Mouse (Mus musculus) MEL (cell line): ENCODE measurements around the gene Nup188. TPM values are rescaled to one million over a fixed set of nuclear protein-coding genes. Genes with fewer than 3 reads are reported as not detected.

Experiments
- DNase-seq: peaks from one replicate; pipeline ENCODE4 v3.0.0; 2011; ENCODE audit warnings: low read depth, low spot score
- H3K27ac ChIP-seq: 2 replicates; pipeline ENCODE4 v1.5.1; 2012; ENCODE audit warnings: low read depth, mild to moderate bottlenecking, control low read depth, low read length, moderate library complexity; ENCODE audit not compliant: control insufficient read depth
- H3K27me3 ChIP-seq, 2 experiments: fragments of 150-350 bp in 1 of 2; sonication (generic) in 1 of 2; 2 replicates each; pipeline ENCODE4 v1.6.1; 2012; ENCODE audit warnings: low read length in 2 of 2, mild to moderate bottlenecking in 2 of 2, improper control_type of control experiment in 1 of 2, moderate library complexity in 1 of 2; ENCODE audit not compliant: insufficient read depth in 2 of 2, control insufficient read depth in 1 of 2
- H3K36me3 ChIP-seq, 2 experiments: 2 replicates each; pipeline ENCODE4 v1.6.1; 2012 to 2014; ENCODE audit warnings: low read length in 2 of 2, improper control_type of control experiment in 1 of 2, inconsistent platforms in 1 of 2, mild to moderate bottlenecking in 1 of 2; ENCODE audit not compliant: insufficient read depth in 2 of 2, control insufficient read depth in 1 of 2
- H3K4me1 ChIP-seq, 2 experiments: fragments of 150-350 bp in 1 of 2; sonication (generic) in 1 of 2; 2 replicates each; pipeline ENCODE4 v1.6.1; 2012; ENCODE audit warnings: low read length in 2 of 2, improper control_type of control experiment in 1 of 2, mild to moderate bottlenecking in 1 of 2; ENCODE audit not compliant: insufficient read depth in 2 of 2, control insufficient read depth in 1 of 2
- H3K4me3 ChIP-seq, 2 experiments: fragments of 150-350 bp in 1 of 2; sonication (generic) in 1 of 2; 2 replicates each; pipeline ENCODE4 v1.5.1; 2012; ENCODE audit warnings: low read depth in 2 of 2, low read length in 2 of 2, mild to moderate bottlenecking in 2 of 2, moderate library complexity in 2 of 2, control low read depth in 1 of 2, improper control_type of control experiment in 1 of 2; ENCODE audit not compliant: control insufficient read depth in 1 of 2, insufficient read depth in 1 of 2
- H3K79me2 ChIP-seq: 2 replicates; pipeline ENCODE4 v1.6.1; 2012; ENCODE audit warnings: mild to moderate bottlenecking, low read length, moderate library complexity; ENCODE audit not compliant: control insufficient read depth, poor library complexity, insufficient read depth
- H3K9ac ChIP-seq: 2 replicates; pipeline ENCODE4 v1.6.1; 2012; ENCODE audit warnings: low read depth, mild to moderate bottlenecking, control low read depth, low read length, moderate library complexity; ENCODE audit not compliant: control insufficient read depth, poor library complexity, severe bottlenecking
- H3K9me3 ChIP-seq: fragments of 150-350 bp; sonication (generic); replicated peaks from 2 replicates; pipeline ENCODE4 v1.6.1; 2012; ENCODE audit warnings: mild to moderate bottlenecking, low read length, improper control_type of control experiment, moderate library complexity; ENCODE audit not compliant: insufficient read depth
- BHLHE40 ChIP-seq: IDR thresholded peaks from 2 replicates; pipeline ENCODE4 v1.6.1; 2012; ENCODE audit warnings: low read depth, mild to moderate bottlenecking, inconsistent platforms, low read length, improper control_type of control experiment, borderline replicate concordance
- CHD2 ChIP-seq: IDR thresholded peaks from 2 replicates; pipeline ENCODE4 v1.6.1; 2011; ENCODE audit warnings: low read length, improper control_type of control experiment
- ELF1 ChIP-seq: IDR thresholded peaks from 2 replicates; pipeline ENCODE4 v1.6.1; 2014; ENCODE audit warnings: low read depth, mild to moderate bottlenecking, inconsistent platforms, low read length, improper control_type of control experiment, moderate library complexity
- ETS1 ChIP-seq: IDR thresholded peaks from 2 replicates; pipeline ENCODE4 v1.6.1; 2012; ENCODE audit warnings: low read depth, mild to moderate bottlenecking, inconsistent platforms, low read length, improper control_type of control experiment, moderate library complexity
- GABPA ChIP-seq: IDR thresholded peaks from 2 replicates; pipeline ENCODE4 v1.6.1; 2012; ENCODE audit warnings: low read depth, mild to moderate bottlenecking, inconsistent platforms, low read length, improper control_type of control experiment, moderate library complexity
- GATA1 ChIP-seq: IDR thresholded peaks from 2 replicates; pipeline ENCODE4 v1.6.1; 2011; ENCODE audit warnings: low read depth, low read length, improper control_type of control experiment
- HCFC1 ChIP-seq: IDR thresholded peaks from 2 replicates; pipeline ENCODE4 v1.6.1; 2012; ENCODE audit warnings: low read depth, mild to moderate bottlenecking, inconsistent platforms, low read length, improper control_type of control experiment, moderate library complexity
- KAT2A ChIP-seq: conservative IDR thresholded peaks from 2 replicates; pipeline ENCODE4 v1.6.1; 2012; ENCODE audit warnings: low read depth, low read length, improper control_type of control experiment, inconsistent platforms
- MAFK ChIP-seq: IDR thresholded peaks from 2 replicates; pipeline ENCODE4 v1.6.1; 2011; ENCODE audit warnings: low read depth, mild to moderate bottlenecking, low read length, improper control_type of control experiment, borderline replicate concordance
- MEF2A ChIP-seq: IDR thresholded peaks from 2 replicates; pipeline ENCODE4 v1.6.1; 2014; ENCODE audit warnings: low read depth, mild to moderate bottlenecking, inconsistent platforms, low read length, improper control_type of control experiment; ENCODE audit not compliant: poor library complexity, insufficient replicate concordance, severe bottlenecking; ENCODE audit errors: extremely low read depth
- MXI1 ChIP-seq: IDR thresholded peaks from 2 replicates; pipeline ENCODE4 v1.6.1; 2011; ENCODE audit warnings: mild to moderate bottlenecking, low read depth, low read length, improper control_type of control experiment
- MYB ChIP-seq: IDR thresholded peaks from 2 replicates; pipeline ENCODE4 v1.6.1; 2011; ENCODE audit warnings: mild to moderate bottlenecking, low read depth, low read length, improper control_type of control experiment
- NELFE ChIP-seq: IDR thresholded peaks from 2 replicates; pipeline ENCODE4 v1.6.1; 2011; ENCODE audit warnings: low read depth, low read length, improper control_type of control experiment
- POLR2A ChIP-seq, 2 experiments: IDR thresholded peaks; 2 replicates each; pipeline ENCODE4 v1.6.1; 2011 to 2012; ENCODE audit warnings: low read length in 2 of 2, mild to moderate bottlenecking in 2 of 2, control low read depth in 1 of 2, improper control_type of control experiment in 1 of 2, low read depth in 1 of 2, moderate library complexity in 1 of 2; ENCODE audit not compliant: control insufficient read depth in 1 of 2, insufficient read depth in 1 of 2, poor library complexity in 1 of 2
- POLR2AphosphoS2 ChIP-seq: IDR thresholded peaks from 2 replicates; pipeline ENCODE4 v1.6.1; 2011; ENCODE audit warnings: low read length, improper control_type of control experiment
- POLR2AphosphoS5 ChIP-seq: IDR thresholded peaks from 2 replicates; pipeline ENCODE4 v1.6.1; 2012; ENCODE audit warnings: low read depth, borderline replicate concordance, mild to moderate bottlenecking, inconsistent platforms, low read length, moderate library complexity, mixed read lengths
- RAD21 ChIP-seq: IDR thresholded peaks from 2 replicates; pipeline ENCODE4 v1.6.1; 2011; ENCODE audit warnings: mild to moderate bottlenecking, low read depth, low read length, improper control_type of control experiment
- RCOR1 ChIP-seq: IDR thresholded peaks from 2 replicates; pipeline ENCODE4 v1.6.1; 2012; ENCODE audit warnings: low read depth, mild to moderate bottlenecking, inconsistent platforms, low read length, improper control_type of control experiment
- SIN3A ChIP-seq: IDR thresholded peaks from 2 replicates; pipeline ENCODE4 v1.6.1; 2012; ENCODE audit warnings: low read length, improper control_type of control experiment, inconsistent platforms
- SMC3 ChIP-seq: IDR thresholded peaks from 2 replicates; pipeline ENCODE4 v1.6.1; 2011; ENCODE audit warnings: low read depth, low read length, improper control_type of control experiment
- TBP ChIP-seq: IDR thresholded peaks from 2 replicates; pipeline ENCODE4 v1.8.0; 2011; ENCODE audit warnings: low read depth, low read length, improper control_type of control experiment
- USF2 ChIP-seq, 2 experiments: IDR thresholded peaks; 2 replicates each; pipeline ENCODE4 v1.6.1; 2011 to 2012; ENCODE audit warnings: improper control_type of control experiment in 2 of 2, low read length in 2 of 2, borderline replicate concordance in 1 of 2, inconsistent platforms in 1 of 2, low read depth in 1 of 2, mild to moderate bottlenecking in 1 of 2; ENCODE audit not compliant: insufficient read depth in 1 of 2
- ZKSCAN1 ChIP-seq: IDR thresholded peaks from 2 replicates; pipeline ENCODE4 v1.6.1; 2012; ENCODE audit warnings: low read depth, mild to moderate bottlenecking, inconsistent platforms, low read length, improper control_type of control experiment, moderate library complexity
- ZNF384 ChIP-seq: IDR thresholded peaks from 2 replicates; pipeline ENCODE4 v1.6.1; 2012; ENCODE audit warnings: low read depth, mild to moderate bottlenecking, inconsistent platforms, low read length, improper control_type of control experiment
- polyA plus RNA-seq, 2 experiments: library from polyadenylated mRNA; stranded (reverse) in 1 of 2; unstranded in 1 of 2; fragments of >175 nt in 1 of 2; fragments of >200 nt in 1 of 2; gene quantifications; 2 replicates each; pipeline versions ENCODE4 v1.2.1 to v1.2.4; 2012; ENCODE audit warnings: low replicate concordance in 2 of 2, low read depth in 1 of 2; ENCODE audit not compliant: insufficient read length in 2 of 2, insufficient read depth in 1 of 2, missing spikeins in 1 of 2
- total RNA-seq: library from RNA; depleted of rRNA; stranded (reverse); fragments of 300-350 nt; gene quantifications from 2 replicates; pipeline ENCODE4 v1.2.3, GENCODE M21; 2012

Gene Nup188
- total and polyA plus RNA-seq, 3 experiments: 58.6 to 119 TPM; not detected in 1

GRCm38 (mm10) chr2:30239777-30240176 is 46.4 kb upstream of the Nup188 start (continued):
- TF ChIP-seq BHLHE40 (no peak), MAFK (no peak), GABPA (no peak), ZNF384 (no peak), ZKSCAN1 (no peak), GATA1 (peak; percentile 78), RCOR1 (peak; percentile 47; the same call in 1 of the 2 replicates), ETS1 (peak; percentile 72), HCFC1 (peak; percentile 60), ELF1 (0 out of 2 replicates have a peak, but pooled peaks have one; percentile 11), MXI1 (peak; percentile 93), RAD21 (no peak; the same call in 1 of the 2 replicates), SIN3A (peak; percentile 92)

- peaks cover 9 to 20% of the 10 kb centered on the region in 2 experiments for H3K4me1 ChIP-seq
- no peaks in the 10 kb centered on the region for H3K27me3 ChIP-seq
- H3K9me3 ChIP-seq: no peaks in the 10 kb centered on the region
- peak within 1 kb of the TSS; percentile 26; the same call in 1 of the 2 replicates for H3K27ac ChIP-seq
- H3K9ac ChIP-seq: no peak within 1 kb of the TSS
- peak in 1 of 2 experiments; percentile 7; a peak in 1 of 4 replicates for TF ChIP-seq POLR2A (IDR thresholded peaks at IDR 0.05; ENCODE audit: control insufficient read depth in 1 of 2, insufficient read depth in 1 of 2, low read depth in 1 of 2, low read length in 2 of 2, poor library complexity in 1 of 2)
- TF ChIP-seq POLR2AphosphoS5: no peak
- TF ChIP-seq RCOR1: no peak
- TF ChIP-seq CHD2: no peak
- TF ChIP-seq GABPA: no peak
- no peak for DNase-seq
- H3K4me3 ChIP-seq: no peak within 1 kb of the TSS
- peaks cover 5 to 11% of the 10 kb centered on the region in 2 experiments for H3K36me3 ChIP-seq
- H3K79me2 ChIP-seq: peaks cover 17% of the 10 kb centered on the region
These were observed 45.9 kb upstream of the Nup188 start, which contains the start of gene Gm28035 for GRCm38 (mm10) chr2:30240267-30240666. Gm28035 (plus strand) TSS chr2:30240567.

- Histone ChIP-seq H3K4me3 (no peak overlapping the region), H3K9ac (no peak overlapping the region), H3K79me2 (peaks cover 13% of the 10 kb centered on the region), H3K4me1 (peaks cover 9 to 20% of the 10 kb centered on the region in 2 experiments), H3K27ac (no peak overlapping the region), H3K9me3 (no peaks in the 10 kb centered on the region), H3K36me3 (peaks cover 5 to 11% of the 10 kb centered on the region in 2 experiments), H3K27me3 (no peaks in the 10 kb centered on the region)
- TF ChIP-seq SMC3 (no peak), MEF2A (no peak), HCFC1 (no peak), NELFE (no peak), POLR2AphosphoS2 (no peak), MAFK (no peak), MYB (no peak), RAD21 (no peak), KAT2A (no peak), ZKSCAN1 (no peak), RCOR1 (no peak), POLR2AphosphoS5 (no peak), TBP (no peak), CHD2 (no peak), USF2 (IDR thresholded peaks at IDR 0.05; ENCODE audit: borderline replicate concordance in 1 of 2, insufficient read depth in 1 of 2, low read depth in 1 of 2, low read length in 2 of 2) (no peak)
- DNase-seq: no peak
These were observed 43.7 kb upstream of the Nup188 start for GRCm38 (mm10) chr2:30242509-30242908.
